21 mouse cellular contexts compared by ENCODE assay signal in genomic region chr7:31109796-31110195, GRCm38 (mm10). TPM values are rescaled to one million over a fixed set of nuclear protein-coding genes. Genes with fewer than 3 reads are reported as not detected.
DNase-seq lines count a peak whose midpoint lies in the region; ATAC-seq and TF ChIP-seq lines count a peak whose summit lies in the region.
"Had no signal": no experiment of that assay in that cellular context is flagged by ENCODE, and none has a peak within 500 bp of the region (broad histone marks: within the 10 kb centered on the region; RNA-seq: fewer than 3 reads in every experiment).

No protein-coding gene starts in this region.

- no peak overlapping the region for H3K4me3 ChIP-seq in gastrocnemius, adult 2 months
- H3K4me3 ChIP-seq in liver, adult 2 months (ENCODE audit: insufficient read depth, low read depth, low read length) = peak overlapping the region; percentile 28
- H3K4me3 ChIP-seq in bone marrow, adult 2 months (replicated peaks; ENCODE audit: control insufficient read depth, low read depth, low read length) = no peak overlapping the region
- H3K4me3 ChIP-seq: embryonic facial prominence, embryonic 12.5 days; embryonic facial prominence, embryonic 15.5 days; hindbrain, embryonic 10.5 days; hindbrain, embryonic 13.5 days had no signal

- ATAC-seq in cerebellum, adult (ENCODE audit: insufficient number of reproducible peaks, low FRiP score, low TSS enrichment) = no peak
- ATAC-seq: forebrain, embryonic 14.5 days; forebrain, postnatal 0 days; hindbrain, embryonic 16.5 days; inflammation-experienced regulatory T-cells, adult 6 months; intestine, embryonic 16.5 days had no signal

- H3K27ac ChIP-seq in gastrocnemius, adult 2 months = peak overlapping the region; percentile 83
- H3K27ac ChIP-seq in liver, adult 2 months (replicated peaks; ENCODE audit: insufficient read depth, low read depth, low read length) = peak overlapping the region; percentile 84
- peak overlapping the region; percentile 29; the same call in 1 of the 2 replicates for H3K27ac ChIP-seq in bone marrow, adult 2 months (ENCODE audit: control insufficient read depth, insufficient read depth, low read depth, low read length, poor library complexity)
- H3K27ac ChIP-seq: embryonic facial prominence, embryonic 12.5 days; embryonic facial prominence, embryonic 15.5 days; hindbrain, embryonic 10.5 days; hindbrain, embryonic 13.5 days had no signal

- WGBS in liver, adult 2 months = 30% methylated on average over 5 of the region's 5 CpGs
- 54% methylated on average over 5 of the region's 5 CpGs for WGBS in bone marrow, adult 2 months

- no peak for TF ChIP-seq POLR2A in liver, adult 2 months (IDR thresholded peaks at IDR 0.05; ENCODE audit: extremely low read depth, insufficient read depth, low read length)
- no peak for TF ChIP-seq POLR2A in bone marrow, adult 2 months (IDR thresholded peaks at IDR 0.05; ENCODE audit: borderline replicate concordance, control insufficient read depth, low read depth, low read length)

- TF ChIP-seq CTCF in gastrocnemius, adult 2 months (IDR thresholded peaks at IDR 0.05) = no peak
- TF ChIP-seq CTCF in liver, adult 2 months (IDR thresholded peaks at IDR 0.05; ENCODE audit: low read depth, low read length) = no peak
- TF ChIP-seq CTCF in bone marrow, adult 2 months (IDR thresholded peaks at IDR 0.05; ENCODE audit: control insufficient read depth, insufficient read depth, low read length) = no peak

- peaks cover 19% of the 10 kb centered on the region for H3K79me2 ChIP-seq in liver, adult 2 months (ENCODE audit: control insufficient read depth, insufficient read depth, low read length)

- peak; percentile 16 for DNase-seq in cerebellum, adult 8-10 months
- DNase-seq in gastrocnemius, adult 2 months = no peak
- no peak for DNase-seq in gastrocnemius, postnatal 36 days
- DNase-seq in liver, adult 2 months (ENCODE audit: extremely low read depth, low read depth, low spot score) = peak; percentile 73
- DNase-seq in liver = no peak
- DNase-seq in urinary bladder, postnatal 14 days (ENCODE audit: low spot score) = no peak
- DNase-seq: forebrain, postnatal 0 days had no signal

- H3K36me3 ChIP-seq in liver, adult 2 months (ENCODE audit: control insufficient read depth, insufficient read depth, low read length) = peaks cover 18% of the 10 kb centered on the region
- H3K36me3 ChIP-seq: embryonic facial prominence, embryonic 12.5 days; embryonic facial prominence, embryonic 15.5 days; G1E; hindbrain, embryonic 10.5 days; hindbrain, embryonic 13.5 days had no signal

- intact Hi-C loops in gastrocnemius, adult 2 months (cut with DNase I) = no loop called here
- intact Hi-C loops in gastrocnemius, postnatal 36 days (cut with DNase I) = loop anchor here (5.0 kb wide), 1 partner anchor 48 kb away; the partner anchor contains the start of gene Gramd1a

- no peaks in the 10 kb centered on the region for H3K27me3 ChIP-seq in liver, adult 2 months (ENCODE audit: control insufficient read depth, insufficient read depth, low read length)
- H3K27me3 ChIP-seq: CH12.LX; embryonic facial prominence, embryonic 12.5 days; embryonic facial prominence, embryonic 15.5 days had no signal

- peak overlapping the region; percentile 70 for H3K9ac ChIP-seq in liver, adult 2 months (ENCODE audit: low read depth, low read length)
- H3K9ac ChIP-seq: embryonic facial prominence, embryonic 12.5 days; embryonic facial prominence, embryonic 15.5 days; forebrain, postnatal 0 days; hindbrain, embryonic 13.5 days had no signal

- H3K4me1 ChIP-seq in liver, adult 2 months (ENCODE audit: control insufficient read depth, insufficient read depth, low read length) = peaks cover 36% of the 10 kb centered on the region
- peaks cover 2% of the 10 kb centered on the region; the same call in 1 of the 2 replicates for H3K4me1 ChIP-seq in bone marrow, adult 2 months (ENCODE audit: control insufficient read depth, insufficient read depth, low read length)
- H3K4me1 ChIP-seq: embryonic facial prominence, embryonic 12.5 days; embryonic facial prominence, embryonic 15.5 days had no signal

RNA-seq across cellular contexts. Expression of gene Hpn, which starts 5.3 kb away (rescaled TPM):
- 10 to 100 TPM; 14.0 to 15.9 TPM for total RNA-seq in gastrocnemius, adult 2 months (2021)
- 10 to 100 TPM; 14.1 to 15.9 TPM for total RNA-seq in gastrocnemius, postnatal 36 days (2021)
- total RNA-seq in liver, adult 2 months (2014; rRNA removed) = 282 and 327 TPM in 2 replicates
- 883 and 920 TPM in 2 replicates for polyA plus RNA-seq in liver, adult 2 months (2012; rRNA removed)
- 38.2 and 59.6 TPM in 2 replicates for polyA plus RNA-seq in bone marrow, adult 2 months (2011; ENCODE audit: insufficient read depth, insufficient read length, low replicate concordance, missing spikeins)
- polyA plus RNA-seq: forebrain, embryonic 14.5 days; G1E had no signal

RNA-seq across cellular contexts. Expression of gene Scn1b, which starts 17.0 kb away (rescaled TPM):
- total RNA-seq in gastrocnemius, adult 2 months (2021) = 100 to 1,000 TPM; 748 to 815 TPM
- total RNA-seq in gastrocnemius, postnatal 36 days (2021) = 100 to 1,000 TPM; 835 to 915 TPM
- total RNA-seq in liver, adult 2 months (2014; rRNA removed) = 2.4 and 3.5 TPM in 2 replicates
- 4.4 and 7.1 TPM in 2 replicates for polyA plus RNA-seq in liver, adult 2 months (2012; rRNA removed)
- polyA plus RNA-seq in bone marrow, adult 2 months (2011; ENCODE audit: insufficient read depth, insufficient read length, low replicate concordance, missing spikeins) = 4.3 and 6.2 TPM in 2 replicates
- total RNA-seq: G1E; granulocyte monocyte progenitor cell, adult 5-6 weeks had no signal
- polyA plus RNA-seq: G1E had no signal

RNA-seq across cellular contexts. Expression of gene Fxyd3, which starts 33.3 kb away (rescaled TPM):
- 1 to 10 TPM; 1.2 to 1.4 TPM for total RNA-seq in gastrocnemius, adult 2 months (2021)
- under 1 TPM; 0.77 to 0.96 TPM for total RNA-seq in gastrocnemius, postnatal 36 days (2021)
- 0.27 and 0.46 TPM in 2 replicates for total RNA-seq in liver, adult 2 months (2014; rRNA removed)
- polyA plus RNA-seq in liver, adult 2 months (2012; rRNA removed) = 0.50 and 0.83 TPM in 2 replicates
- not detected in 2 replicates for polyA plus RNA-seq in bone marrow, adult 2 months (2011; ENCODE audit: insufficient read depth, insufficient read length, low replicate concordance, missing spikeins)
- total RNA-seq: CH12.LX; forebrain, postnatal 0 days; granulocyte monocyte progenitor cell, adult 5-6 weeks had no signal
- polyA plus RNA-seq: forebrain, embryonic 14.5 days; forebrain, postnatal 0 days; G1E had no signal

RNA-seq across cellular contexts. Expression of gene Gramd1a, which starts 45.9 kb away (rescaled TPM):
- 10 to 100 TPM; 47.2 to 61.7 TPM for total RNA-seq in gastrocnemius, adult 2 months (2021)
- 10 to 100 TPM; 36.2 to 45.2 TPM for total RNA-seq in gastrocnemius, postnatal 36 days (2021)
- 5.1 and 6.6 TPM in 2 replicates for total RNA-seq in liver, adult 2 months (2014; rRNA removed)
- polyA plus RNA-seq in liver, adult 2 months (2012; rRNA removed) = 17.0 and 33.0 TPM in 2 replicates
- polyA plus RNA-seq in bone marrow, adult 2 months (2011; ENCODE audit: insufficient read depth, insufficient read length, low replicate concordance, missing spikeins) = 73.7 and 144 TPM in 2 replicates

RNA-seq across cellular contexts. Expression of gene Lgi4, which starts 50.7 kb away (rescaled TPM):
- 1 to 10 TPM; 2.4 to 3.3 TPM for total RNA-seq in gastrocnemius, adult 2 months (2021)
- total RNA-seq in gastrocnemius, postnatal 36 days (2021) = 1 to 10 TPM; 2.5 to 4.4 TPM
- 0.07 and 0.18 TPM in 2 replicates for total RNA-seq in liver, adult 2 months (2014; rRNA removed)
- 0.04 and 0.09 TPM in 2 replicates for polyA plus RNA-seq in liver, adult 2 months (2012; rRNA removed)
- 0.23 and 2.3 TPM in 2 replicates for polyA plus RNA-seq in bone marrow, adult 2 months (2011; ENCODE audit: insufficient read depth, insufficient read length, low replicate concordance, missing spikeins)
- total RNA-seq: CH12.LX; granulocyte monocyte progenitor cell, adult 5-6 weeks had no signal
- polyA plus RNA-seq: G1E; heart, embryonic 14.5 days had no signal

Comparison
In these comparisons a context has a peak if more than half of its experiments do, and no peak if none do; other contexts are left out.
1. DNase-seq: peak in cerebellum, adult 8-10 months (single experiment) and liver, adult 2 months (single experiment); none in gastrocnemius, adult 2 months (single experiment), gastrocnemius, postnatal 36 days (0 of 2), liver (single experiment) and urinary bladder, postnatal 14 days (single experiment).
2. H3K27ac ChIP-seq: peak in every context shown above with its lines; median percentile 84 in liver, adult 2 months; 83 in gastrocnemius, adult 2 months; 29 in bone marrow, adult 2 months.
3. RNA of gene Hpn, which starts 5.3 kb away (total RNA-seq): 282 to 327 TPM in liver, adult 2 months; 14.1 to 15.9 TPM in gastrocnemius, postnatal 36 days and 14.0 to 15.9 TPM in gastrocnemius, adult 2 months; every median in the first group is over 10 times any median in the second.
4. RNA of gene Scn1b, which starts 17.0 kb away (total RNA-seq): 835 to 915 TPM in gastrocnemius, postnatal 36 days and 748 to 815 TPM in gastrocnemius, adult 2 months; 2.4 to 3.5 TPM in liver, adult 2 months; every median in the first group is over 100 times any median in the second.